Mouse (Mus musculus) left cerebral cortex, postnatal 4 days (tissue): ENCODE data around the gene Ptk7. TPM values are rescaled to one million over a fixed set of nuclear protein-coding genes. Genes with fewer than 3 reads are reported as not detected.

Experiments used
- DNase-seq: peaks from one replicate; pipeline ENCODE4 v3.0.0-alpha.2; 2022
- intact Hi-C: fragments of 180-260 bp; cut with DNase I; formaldehyde crosslinking; loops from one replicate; pipeline ENCODE4 v1.15.1; 2025
- total RNA-seq, 2 experiments: library from RNA; stranded (reverse); gene quantifications; 2 replicates each; pipeline ENCODE4 v1.2.3; 2021

Ptk7 gene
- 10 to 100 TPM; 29.8 to 30.6 TPM for total RNA-seq

DNA sequence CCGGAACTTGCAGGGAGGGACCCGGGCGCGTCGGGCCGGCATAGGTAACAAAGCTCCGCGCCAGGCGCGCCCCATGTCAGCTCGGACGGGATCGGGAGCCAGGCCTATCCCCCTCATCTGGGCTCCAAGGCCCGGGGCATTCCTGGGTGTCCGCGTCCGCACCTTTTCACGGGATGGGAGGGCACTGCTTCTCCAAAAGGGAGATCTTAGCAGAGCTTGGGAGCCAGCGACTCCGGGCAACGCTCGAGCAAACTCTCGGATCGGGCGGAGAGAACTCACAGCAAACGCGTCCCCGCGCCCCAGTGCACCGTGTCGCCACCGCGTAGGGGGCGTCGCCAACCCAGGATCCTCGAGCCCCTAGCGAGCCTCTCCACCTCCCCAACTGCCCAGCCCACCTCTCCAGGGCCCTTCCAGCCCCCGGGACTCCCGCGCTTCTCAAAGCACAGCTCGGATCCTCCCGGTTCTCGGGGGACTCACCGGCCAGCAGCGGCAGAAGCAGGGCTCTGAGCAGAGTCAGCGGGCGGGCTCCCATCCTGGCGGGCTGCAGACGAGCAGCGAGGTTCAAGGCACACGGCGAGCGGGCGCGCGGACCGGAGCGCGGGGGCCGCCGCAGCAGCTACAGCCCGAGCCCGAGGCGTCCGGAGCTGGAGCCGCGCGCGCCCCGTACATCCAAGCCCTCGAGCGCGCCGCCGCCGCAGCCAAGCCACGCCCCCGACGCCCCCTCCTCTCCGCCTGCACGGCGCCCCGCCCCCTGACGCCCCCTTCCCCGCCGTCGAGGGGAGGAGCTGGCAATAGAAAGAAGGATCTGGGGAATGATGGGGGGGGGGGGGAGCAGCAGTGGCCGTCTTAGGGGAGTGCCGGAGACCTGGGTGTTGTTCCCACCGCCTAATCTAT lies at the start of gene Ptk7:
Ptk7 (minus strand) TSS at position 714 of the 894 bp plus-strand sequence.
- DNase-seq: peak; percentile 97
- intact Hi-C loops: no loop called here

- intact Hi-C loops: no loop called here
Observed at GRCm38 (mm10) chr17:46678911-46679310, 49.6 kb upstream of the Ptk7 start.

GRCm38 (mm10) chr17:46678416-46678815 lies 49.1 kb upstream of the Ptk7 start, which contains the start of gene Mea1:
Gene Mea1, plus strand, starts transcription at chr17:46678793.
- intact Hi-C loops: no loop called here
- DNase-seq: no peak

More at GRCm38 (mm10) chr17:46678911-46679310, 49.6 kb upstream of the Ptk7 start:
- DNase-seq: no peak

DNA sequence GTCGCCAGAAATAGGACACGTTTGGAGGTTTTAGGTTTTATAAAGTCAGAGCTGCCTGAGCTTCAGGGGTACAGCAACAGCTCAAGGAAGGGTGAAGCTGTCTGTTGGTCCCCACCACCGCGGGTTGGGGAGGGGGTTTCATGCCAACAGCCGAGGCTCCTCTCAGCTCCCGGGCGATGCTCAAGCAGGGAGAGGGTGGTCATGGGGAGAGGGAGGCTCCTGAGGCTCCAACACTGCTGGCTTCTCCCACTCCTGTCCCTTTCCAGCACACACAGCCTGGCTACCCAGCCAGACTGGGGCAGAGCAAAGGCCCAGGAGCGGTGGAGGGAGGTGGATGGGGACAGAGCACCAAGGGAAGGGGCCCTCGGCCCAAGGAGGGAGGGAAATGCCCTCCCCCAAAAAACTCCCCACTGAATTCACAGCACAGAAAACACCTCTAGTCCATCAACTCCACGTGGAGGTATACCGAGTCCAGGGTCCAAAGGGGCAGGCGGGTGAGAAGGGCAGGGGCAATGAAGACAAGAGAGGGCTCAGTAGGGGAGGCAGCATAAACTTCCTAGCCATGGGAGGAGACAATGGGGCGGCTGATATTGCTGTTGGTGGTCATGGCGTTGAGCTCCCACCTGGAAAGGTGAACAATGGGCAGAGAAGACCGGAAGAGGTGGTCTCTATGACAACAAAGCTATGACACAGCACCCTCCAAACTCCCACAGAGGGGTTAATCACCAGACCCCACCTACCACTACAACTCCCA lies 45.4 kb upstream of the Ptk7 start:
- intact Hi-C loops: no loop called here

DNA sequence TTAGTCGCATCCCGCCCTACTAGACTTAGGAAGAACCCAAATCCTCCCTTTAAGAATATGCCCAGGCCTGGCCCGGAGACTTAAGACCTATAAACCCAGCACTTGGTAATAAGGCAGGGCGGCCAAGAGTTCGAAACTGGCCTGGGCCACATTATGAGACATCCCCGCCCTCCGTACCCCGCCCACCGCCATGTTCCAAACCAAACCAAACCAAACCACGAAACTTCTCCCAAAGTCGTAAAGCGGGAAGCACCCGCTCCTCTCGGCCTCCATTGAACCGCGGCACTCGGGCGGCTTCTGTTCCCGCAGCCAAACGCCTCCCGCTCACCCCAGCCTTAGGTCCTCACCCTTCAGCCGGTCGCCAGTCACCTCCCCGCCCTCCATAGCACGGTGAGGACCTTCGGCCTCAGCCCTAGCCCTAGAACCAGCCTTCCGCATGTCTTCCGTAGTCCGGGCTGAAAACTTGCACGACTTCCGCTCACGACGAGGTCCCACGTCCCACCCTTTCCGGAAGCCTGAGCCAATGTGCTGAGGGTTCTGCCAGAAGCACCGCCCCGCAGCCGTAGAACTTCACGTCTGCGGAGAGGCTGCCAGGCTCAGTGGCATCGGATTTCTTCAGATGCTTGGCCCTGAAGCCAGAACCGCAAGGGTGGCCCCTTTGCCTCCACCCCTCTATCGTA lies 44.7 kb upstream of the Ptk7 start, which contains the start of gene Rrp36:
Rrp36 (minus strand) TSS at position 503 of the 680 bp plus-strand sequence.
- DNase-seq: peak; percentile 89
- intact Hi-C loops: no loop called here

More for the DNA sequence above, 45.4 kb upstream of the Ptk7 start:
- no peak for DNase-seq

GRCm38 (mm10) chr17:46669911-46670310 lies 40.6 kb upstream of the Ptk7 start:
- DNase-seq: no peak
- intact Hi-C loops: no loop called here

- no peak for DNase-seq
Observed at GRCm38 (mm10) chr17:46667712-46668111, 38.4 kb upstream of the Ptk7 start.

DNA sequence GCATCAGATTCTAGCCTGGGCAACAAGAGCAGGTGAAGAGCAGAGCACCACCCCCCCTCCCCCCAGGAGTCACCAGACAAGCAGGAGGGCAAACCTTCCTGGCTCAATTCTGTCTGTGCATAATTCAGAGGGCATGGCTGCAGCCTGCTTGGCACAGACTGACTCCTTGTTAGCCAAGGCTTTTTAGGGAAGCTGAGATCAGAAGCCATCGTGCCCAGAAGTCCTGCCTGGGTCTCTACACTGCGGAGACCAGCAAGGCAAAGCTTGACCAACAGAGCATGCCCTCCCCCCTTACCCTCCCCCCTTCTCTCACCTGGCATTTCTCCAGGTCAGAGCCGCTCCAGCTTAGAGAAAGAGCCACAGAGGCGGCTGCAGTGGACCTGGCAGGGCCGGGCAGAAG lies 33.4 kb upstream of the Ptk7 start:
- DNase-seq: peak; percentile 51
- intact Hi-C loops: no loop called here

More at GRCm38 (mm10) chr17:46667712-46668111, 38.4 kb upstream of the Ptk7 start:
- intact Hi-C loops: no loop called here

DNA sequence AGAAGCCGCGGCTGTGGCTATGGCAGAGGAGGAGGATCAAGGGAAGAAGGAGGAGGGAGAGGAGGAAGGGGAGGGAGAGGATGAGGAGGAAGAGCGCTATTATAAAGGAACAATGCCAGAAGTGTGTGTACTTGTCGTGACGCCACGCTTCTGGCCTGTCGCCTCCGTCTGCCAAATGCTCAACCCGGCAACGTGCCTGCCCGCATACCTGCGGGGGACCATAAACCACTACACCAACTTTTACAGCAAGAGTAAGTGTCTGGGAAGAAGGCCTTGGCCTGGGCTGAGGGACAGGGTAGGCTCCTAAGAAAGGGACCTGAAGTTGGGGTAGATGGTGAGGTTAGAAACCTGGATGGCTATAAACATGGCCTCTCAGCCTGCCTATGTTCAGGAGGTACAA lies 32.7 kb upstream of the Ptk7 start:
- intact Hi-C loops: no loop called here
- no peak for DNase-seq

DNA sequence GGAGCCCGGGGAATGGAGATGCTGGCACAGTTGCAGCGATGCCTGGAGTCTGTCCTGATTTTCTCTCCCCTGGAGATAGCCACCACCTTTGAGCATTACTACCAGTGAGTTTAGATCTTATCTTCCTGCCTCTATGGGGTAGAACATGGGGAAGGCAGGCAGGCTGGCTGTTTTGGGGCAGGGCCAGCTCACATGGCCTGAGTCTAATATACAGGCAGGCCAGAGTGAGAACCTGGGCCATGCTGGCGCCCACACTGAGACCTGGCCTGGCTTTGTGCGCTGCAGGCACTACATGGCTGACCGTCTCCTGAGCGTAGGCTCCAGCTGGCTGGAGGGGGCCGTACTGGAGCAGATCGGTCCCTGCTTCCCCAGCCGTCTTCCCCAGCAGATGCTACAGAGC lies 32.0 kb upstream of the Ptk7 start:
- no peak for DNase-seq
- intact Hi-C loops: no loop called here

DNA sequence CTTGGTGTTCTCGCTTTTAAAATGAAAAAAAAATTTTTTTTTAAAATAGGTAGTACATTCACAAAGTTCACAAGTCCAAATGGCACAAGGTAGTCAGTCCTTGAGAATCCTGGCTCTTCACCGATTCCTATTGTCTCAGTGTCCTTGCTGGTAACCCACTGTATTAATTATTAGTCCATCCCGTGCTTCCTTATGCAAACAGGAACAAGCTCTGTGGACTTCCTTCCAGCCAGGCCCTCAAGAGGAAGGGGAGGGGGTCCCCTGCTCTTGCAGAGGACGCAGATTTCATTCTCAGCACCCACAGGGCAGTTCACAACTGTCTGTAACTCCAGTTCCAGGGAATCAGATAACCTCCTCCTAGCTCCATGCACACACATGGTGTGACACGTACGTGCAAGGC lies 26.8 kb upstream of the Ptk7 start:
- DNase-seq: no peak
- intact Hi-C loops: no loop called here

DNA sequence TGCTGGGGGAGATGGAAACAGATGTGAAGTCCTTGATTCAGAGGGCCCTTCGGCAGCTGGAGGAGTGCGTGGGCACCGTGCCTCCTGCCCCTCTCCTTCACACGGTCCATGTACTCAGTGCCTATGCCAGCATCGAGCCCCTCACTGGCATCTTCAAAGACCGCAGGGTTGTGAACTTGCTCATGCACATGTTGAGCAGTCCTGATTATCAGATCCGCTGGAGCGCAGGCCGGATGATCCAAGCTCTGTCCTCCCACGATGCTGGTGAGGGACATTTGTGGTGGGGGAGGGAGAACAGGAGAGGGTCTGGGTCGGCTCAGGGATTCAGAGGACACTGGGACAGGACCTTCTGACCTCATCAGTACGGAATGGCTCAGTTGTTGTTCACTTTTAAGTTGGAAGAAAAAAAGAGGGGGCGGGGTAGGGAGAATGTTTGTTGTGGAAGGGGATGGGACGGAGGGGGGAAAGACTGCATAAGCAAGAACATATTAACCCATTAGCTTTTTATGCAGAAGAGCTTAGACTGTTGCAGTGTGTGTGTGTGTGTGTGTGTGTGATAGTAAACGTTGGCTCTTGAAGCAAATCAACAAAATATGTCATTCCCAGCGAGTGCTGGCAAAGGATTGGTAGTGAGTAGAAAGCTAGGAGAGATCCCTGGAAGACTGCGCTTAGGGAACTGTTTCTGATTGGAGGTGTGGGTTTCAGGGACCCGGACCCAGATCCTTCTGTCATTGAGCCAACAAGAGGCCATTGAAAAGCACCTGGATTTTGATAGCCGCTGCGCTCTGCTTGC lies 22.6 kb upstream of the Ptk7 start:
- no peak for DNase-seq
- intact Hi-C loops: no loop called here

GRCm38 (mm10) chr17:46651292-46651691 lies 22.0 kb upstream of the Ptk7 start:
- intact Hi-C loops: no loop called here

GRCm38 (mm10) chr17:46650232-46651031 lies 21.1 kb upstream of the Ptk7 start, which contains the start of gene Cul7:
Gene Cul7, plus strand, starts transcription at chr17:46650337.
- DNase-seq: peak; percentile 97
- intact Hi-C loops: no loop called here

More at GRCm38 (mm10) chr17:46651292-46651691, 22.0 kb upstream of the Ptk7 start:
- DNase-seq: no peak

DNA sequence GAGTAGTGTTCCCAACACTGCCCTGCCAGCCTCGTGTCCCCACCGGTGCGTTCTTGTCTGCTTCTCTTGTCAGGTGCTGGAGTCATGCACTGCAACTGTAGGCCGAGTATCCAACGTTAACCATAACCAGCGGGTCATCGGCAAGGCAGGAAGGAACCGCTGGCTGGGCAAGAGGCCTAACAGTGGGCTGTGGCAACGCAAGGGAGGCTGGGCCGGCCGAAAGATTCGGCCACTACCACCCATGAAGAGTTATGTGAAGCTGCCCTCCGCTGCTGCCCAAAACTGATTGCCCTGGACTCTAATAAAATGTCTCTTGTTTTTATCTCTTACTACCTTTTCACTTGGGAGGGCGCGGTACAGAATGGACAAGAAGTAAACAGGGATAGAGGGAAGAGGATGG lies 20.5 kb upstream of the Ptk7 start:
- intact Hi-C loops: loop anchor here (10.0 kb wide), 1 partner anchor 95 kb away; the partner anchor contains the start of gene Srf
- no peak for DNase-seq

- no peak for DNase-seq
- intact Hi-C loops: loop anchor here (10.0 kb wide), 1 partner anchor 94 kb away; the partner anchor contains the start of gene Srf
Observed at GRCm38 (mm10) chr17:46648436-46648835, 19.1 kb upstream of the Ptk7 start.

GRCm38 (mm10) chr17:46647279-46647678 lies 18.0 kb upstream of the Ptk7 start:
- no peak for DNase-seq
- intact Hi-C loops: loop anchor here (10.0 kb wide), 1 partner anchor 92 kb away; the partner anchor contains the start of gene Srf

- no peak for DNase-seq
- intact Hi-C loops: loop anchor here (10.0 kb wide), 1 partner anchor 91 kb away; the partner anchor contains the start of gene Srf
Observed at GRCm38 (mm10) chr17:46646322-46646662, 17.0 kb upstream of the Ptk7 start.
